Mouse (Mus musculus) myocyte (in vitro differentiated cells): Measurements from ENCODE around the gene Lrmda. TPM values are rescaled to one million over a fixed set of nuclear protein-coding genes. Genes with fewer than 3 reads are reported as not detected.

Source experiments
- H3K27me3 ChIP-seq: one replicate; pipeline ENCODE4 v1.6.1; 2011; ENCODE audit not compliant: control insufficient read depth, insufficient read depth, insufficient read length
- H3K36me3 ChIP-seq: one replicate; pipeline ENCODE4 v1.6.1; 2011; ENCODE audit not compliant: control insufficient read depth, insufficient read depth
- H3K4me2 ChIP-seq: one replicate; pipeline ENCODE4 v1.6.1; 2011; ENCODE audit warnings: low read depth, control low read depth
- H3K4me3 ChIP-seq: one replicate; pipeline ENCODE4 v1.5.1; 2011; ENCODE audit warnings: mild to moderate bottlenecking, control low read depth, moderate library complexity
- H3K79me2 ChIP-seq: one replicate; pipeline ENCODE4 v1.6.1; 2011; ENCODE audit not compliant: control insufficient read depth, insufficient read depth
- H3ac ChIP-seq: one replicate; pipeline ENCODE4 v1.6.1; 2011; ENCODE audit not compliant: control insufficient read depth, insufficient read length
- CEBPB ChIP-seq: IDR thresholded peaks from 2 replicates; pipeline ENCODE4 v1.6.1; 2011; ENCODE audit warnings: mild to moderate bottlenecking, moderate library complexity; ENCODE audit not compliant: poor library complexity, insufficient read depth, severe bottlenecking
- E2F4 ChIP-seq: IDR thresholded peaks from one replicate; pipeline ENCODE4 v1.6.1; 2011; ENCODE audit warnings: mild to moderate bottlenecking, control low read depth, moderate library complexity; ENCODE audit not compliant: insufficient read depth
- MAX ChIP-seq: IDR thresholded peaks from one replicate; pipeline ENCODE4 v1.6.1; 2011; ENCODE audit warnings: low read depth, mild to moderate bottlenecking, control low read depth
- MYOD1 ChIP-seq, 3 experiments: IDR thresholded peaks; one replicate each; pipeline ENCODE4 v1.6.1; 2011; ENCODE audit warnings: control low read depth in 2 of 3, low read depth in 2 of 3, mild to moderate bottlenecking in 2 of 3, moderate library complexity in 1 of 3; ENCODE audit not compliant: insufficient read length in 2 of 3, control insufficient read depth in 1 of 3
- MYOG ChIP-seq, 3 experiments: IDR thresholded peaks; one replicate each; pipeline ENCODE4 v1.6.1; 2011; ENCODE audit warnings: control low read depth in 2 of 3, low read depth in 2 of 3, mild to moderate bottlenecking in 2 of 3; ENCODE audit not compliant: insufficient read length in 2 of 3, control insufficient read depth in 1 of 3, insufficient read depth in 1 of 3
- POLR2A ChIP-seq: IDR thresholded peaks from one replicate; pipeline ENCODE4 v1.6.1; 2011; ENCODE audit warnings: low read depth, mild to moderate bottlenecking, control low read depth, moderate library complexity; ENCODE audit not compliant: insufficient read length
- POLR2AphosphoS2 ChIP-seq: IDR thresholded peaks from one replicate; pipeline ENCODE4 v1.6.1; 2011; ENCODE audit warnings: low read depth, control low read depth; ENCODE audit not compliant: insufficient read length
- REST ChIP-seq: IDR thresholded peaks from one replicate; pipeline ENCODE4 v1.6.1; 2011; ENCODE audit warnings: mild to moderate bottlenecking, control low read depth, moderate library complexity; ENCODE audit not compliant: insufficient read depth, insufficient read length
- SRF ChIP-seq: IDR thresholded peaks from one replicate; pipeline ENCODE4 v1.6.1; 2011; ENCODE audit warnings: low read depth; ENCODE audit not compliant: control insufficient read depth, insufficient read length
- TCF12 ChIP-seq: IDR thresholded peaks from one replicate; pipeline ENCODE4 v1.6.1; 2011; ENCODE audit warnings: mild to moderate bottlenecking, control low read depth; ENCODE audit not compliant: poor library complexity, insufficient read depth, severe bottlenecking
- TCF3 ChIP-seq: IDR thresholded peaks from one replicate; pipeline ENCODE4 v1.6.1; 2011; ENCODE audit warnings: low read depth, control low read depth; ENCODE audit not compliant: insufficient read length
- USF1 ChIP-seq: IDR thresholded peaks from one replicate; pipeline ENCODE4 v1.6.1; 2011; ENCODE audit warnings: low read depth, mild to moderate bottlenecking, control low read depth, moderate library complexity
- polyA plus RNA-seq: library from polyadenylated mRNA; unstranded; fragments of >200 nt; fragmentation: generic; extraction: Trizol; gene quantifications from one replicate; pipeline ENCODE4 v1.2.1, GENCODE M21; 2012; ENCODE audit warnings: missing spikeins

Lrmda gene
- polyA plus RNA-seq, 1 experiment, result 1.9 TPM

- TF ChIP-seq POLR2AphosphoS2 (no peak), REST (no peak), MYOD1 (IDR thresholded peaks at IDR 0.05; ENCODE audit: control insufficient read depth in 1 of 3, insufficient read length in 2 of 3, low read depth in 2 of 3) (no peak), MAX (no peak), TCF3 (no peak), CEBPB (no peak), E2F4 (no peak), TCF12 (no peak), USF1 (no peak), SRF (no peak)
- H3K36me3 ChIP-seq, result no peaks in the 10 kb centered on the region
- no peak overlapping the region for H3K4me2 ChIP-seq
- H3K4me3 ChIP-seq, result no peak overlapping the region
- H3K27me3 ChIP-seq, result no peaks in the 10 kb centered on the region
- no peak overlapping the region for H3ac ChIP-seq
- H3K79me2 ChIP-seq, result no peaks in the 10 kb centered on the region
Measured at GRCm38 (mm10) chr14:22668302-22668701, 648.8 kb downstream of the Lrmda start.

- Histone ChIP-seq H3K36me3 (no peaks in the 10 kb centered on the region), H3K79me2 (no peaks in the 10 kb centered on the region), H3K27me3 (no peaks in the 10 kb centered on the region), H3K4me2 (no peak overlapping the region), H3ac (no peak overlapping the region), H3K4me3 (no peak overlapping the region)
- no peak for TF ChIP-seq TCF12
Measured at GRCm38 (mm10) chr14:22668711-22669110, 649.2 kb downstream of the Lrmda start.

- TF ChIP-seq CEBPB, result no peak
- no peak for TF ChIP-seq REST
- no peak for TF ChIP-seq USF1
- no peak for TF ChIP-seq TCF12
- TF ChIP-seq E2F4, result no peak
- TF ChIP-seq MYOD1 (IDR thresholded peaks at IDR 0.05; ENCODE audit: control insufficient read depth in 1 of 3, insufficient read length in 2 of 3, low read depth in 2 of 3), result no peak
- TF ChIP-seq SRF, result no peak
- TF ChIP-seq POLR2A, result no peak
- TF ChIP-seq POLR2AphosphoS2, result no peak
- TF ChIP-seq TCF3, result no peak
- no peaks in the 10 kb centered on the region for H3K27me3 ChIP-seq
Measured at GRCm38 (mm10) chr14:22673581-22673980, 654.1 kb downstream of the Lrmda start.

GRCm38 (mm10) chr14:22679008-22679704 is 659.6 kb downstream of the Lrmda start:
- peak overlapping the region; percentile 29 for H3K4me3 ChIP-seq
- H3ac ChIP-seq, result no peak overlapping the region
- H3K79me2 ChIP-seq, result no peaks in the 10 kb centered on the region
- H3K27me3 ChIP-seq, result no peaks in the 10 kb centered on the region
- no peaks in the 10 kb centered on the region for H3K36me3 ChIP-seq
- TF ChIP-seq USF1 (no peak), TCF12 (no peak), MYOD1 (IDR thresholded peaks at IDR 0.05; ENCODE audit: control insufficient read depth in 1 of 3, insufficient read length in 2 of 3, low read depth in 2 of 3) (no peak), TCF3 (no peak), SRF (no peak), CEBPB (no peak), REST (no peak), E2F4 (no peak), MYOG (IDR thresholded peaks at IDR 0.05; ENCODE audit: control insufficient read depth in 1 of 3, insufficient read depth in 1 of 3, insufficient read length in 2 of 3, low read depth in 2 of 3) (no peak), MAX (no peak), POLR2A (no peak), POLR2AphosphoS2 (no peak)
- peak overlapping the region; percentile 57 for H3K4me2 ChIP-seq

More at GRCm38 (mm10) chr14:22673581-22673980, 654.1 kb downstream of the Lrmda start:
- no peak overlapping the region for H3ac ChIP-seq
- no peak overlapping the region for H3K4me2 ChIP-seq
- no peaks in the 10 kb centered on the region for H3K36me3 ChIP-seq
- no peak overlapping the region for H3K4me3 ChIP-seq
- H3K79me2 ChIP-seq, result no peaks in the 10 kb centered on the region

GRCm38 (mm10) chr14:22679705-22680643 is 660.5 kb downstream of the Lrmda start:
- no peak for TF ChIP-seq POLR2A
- no peak for TF ChIP-seq REST
- TF ChIP-seq TCF3, result no peak
- TF ChIP-seq MYOG (IDR thresholded peaks at IDR 0.05; ENCODE audit: control insufficient read depth in 1 of 3, insufficient read depth in 1 of 3, insufficient read length in 2 of 3, low read depth in 2 of 3), result no peak
- TF ChIP-seq POLR2AphosphoS2, result no peak
- TF ChIP-seq TCF12, result no peak
- no peak for TF ChIP-seq CEBPB
- no peak for TF ChIP-seq E2F4
- no peak for TF ChIP-seq USF1
- no peak for TF ChIP-seq MYOD1 (IDR thresholded peaks at IDR 0.05; ENCODE audit: control insufficient read depth in 1 of 3, insufficient read length in 2 of 3, low read depth in 2 of 3)
- no peak for TF ChIP-seq MAX
- TF ChIP-seq SRF, result no peak
- Histone ChIP-seq H3K36me3 (no peaks in the 10 kb centered on the region), H3K4me2 (peak overlapping the region; percentile 57), H3K27me3 (no peaks in the 10 kb centered on the region), H3K79me2 (no peaks in the 10 kb centered on the region), H3K4me3 (peak overlapping the region; percentile 29), H3ac (no peak overlapping the region)
